Mouse (Mus musculus) liver, embryonic 11.5 days (tissue): ENCODE results near the gene F12. TPM values are rescaled to one million over a fixed set of nuclear protein-coding genes. Genes with fewer than 3 reads are reported as not detected.

ENCODE experiments used
- ATAC-seq: fragments of 200-750 bp; cut with Nextera tagmentation; replicated peaks from 2 replicates; pipeline ENCODE4 v1.8.0; 2017; ENCODE audit warnings: moderate number of reproducible peaks, mild to moderate bottlenecking, moderate TSS enrichment, moderate library complexity; ENCODE audit not compliant: low FRiP score
- DNase-seq: peaks from one replicate; pipeline ENCODE4 v3.0.0-alpha.2; 2017; ENCODE audit warnings: low spot score
- H3K27ac ChIP-seq: fragments of 300-500 bp; sonication (generic); 2 replicates; pipeline ENCODE4 v1.5.1; 2014; ENCODE audit warnings: mild to moderate bottlenecking, low read depth, low read length, control low read depth
- H3K27me3 ChIP-seq: fragments of 300-500 bp; sonication (generic); replicated peaks from 2 replicates; pipeline ENCODE4 v1.6.1; 2014; ENCODE audit warnings: low read length, mixed read lengths; ENCODE audit not compliant: control insufficient read depth, insufficient read depth
- H3K36me3 ChIP-seq: fragments of 300-500 bp; sonication (generic); 2 replicates; pipeline ENCODE4 v1.6.1; 2014; ENCODE audit warnings: mild to moderate bottlenecking, low read length, moderate library complexity, mixed read lengths; ENCODE audit not compliant: control insufficient read depth, insufficient read depth
- H3K4me1 ChIP-seq: fragments of 300-500 bp; sonication (generic); replicated peaks from 2 replicates; pipeline ENCODE4 v1.6.1; 2014; ENCODE audit warnings: low read length, mixed read lengths; ENCODE audit not compliant: control insufficient read depth, insufficient read depth
- H3K4me2 ChIP-seq: fragments of 300-500 bp; sonication (generic); 2 replicates; pipeline ENCODE4 v1.6.1; 2014; ENCODE audit warnings: mild to moderate bottlenecking, control low read depth, moderate library complexity
- H3K4me3 ChIP-seq: fragments of 300-500 bp; sonication (generic); 2 replicates; pipeline ENCODE4 v1.5.1; 2014; ENCODE audit warnings: low read depth, low read length, control low read depth
- H3K9ac ChIP-seq: fragments of 300-500 bp; sonication (generic); 2 replicates; pipeline ENCODE4 v1.6.1; 2014; ENCODE audit warnings: low read depth, low read length, control low read depth
- H3K9me3 ChIP-seq: fragments of 300-500 bp; sonication (generic); 2 replicates; pipeline ENCODE4 v1.6.1; 2016; ENCODE audit warnings: low read length, inconsistent platforms, mixed read lengths; ENCODE audit not compliant: control insufficient read depth
- WGBS: fragments of 180-500 bp; shearing (Covaris S2); extraction: QIAGEN DNeasy Blood & Tissue Kit; methylation state at CpG from one replicate; pipeline ENCODE4 v1.1.7; 2014; 5-methylcytosine and 5-hydroxymethylcytosine counted together
- polyA plus RNA-seq: library from polyadenylated mRNA; unstranded; fragments of >200 nt; fragmentation: Nextera tagmentation; extraction: Ambion mirVana; gene quantifications from 2 replicates; pipeline ENCODE4 v1.2.1, GENCODE M21; 2014

F12 gene
- polyA plus RNA-seq, 1 experiment from 2014 or later = 62.3 TPM

GRCm38 (mm10) chr13:55412643-55413307 is 13.8 kb downstream of the F12 start:
- ATAC-seq (no peak), DNase-seq (no peak)
- Histone ChIP-seq H3K9ac (no peak overlapping the region), H3K36me3 (no peaks in the 10 kb centered on the region), H3K4me3 (no peak overlapping the region), H3K9me3 (no peaks in the 10 kb centered on the region), H3K4me2 (no peak overlapping the region), H3K27ac (no peak overlapping the region), H3K4me1 (no peaks in the 10 kb centered on the region; the same call in 1 of the 2 replicates), H3K27me3 (peaks cover 62% of the 10 kb centered on the region)
- WGBS = 75% methylated on average over 13 of the region's 13 CpGs

GRCm38 (mm10) chr13:55411826-55412225 is 14.8 kb downstream of the F12 start:
- WGBS = 55% methylated on average over 7 of the region's 7 CpGs
- no peaks in the 10 kb centered on the region for H3K36me3 ChIP-seq
- no peak overlapping the region for H3K9ac ChIP-seq
- H3K9me3 ChIP-seq = no peaks in the 10 kb centered on the region
- H3K4me1 ChIP-seq = no peaks in the 10 kb centered on the region; the same call in 1 of the 2 replicates
- ATAC-seq (no peak), DNase-seq (no peak)
- peaks cover 66% of the 10 kb centered on the region for H3K27me3 ChIP-seq
- H3K27ac ChIP-seq = no peak overlapping the region
- no peak overlapping the region for H3K4me2 ChIP-seq
- H3K4me3 ChIP-seq = no peak overlapping the region

DNA sequence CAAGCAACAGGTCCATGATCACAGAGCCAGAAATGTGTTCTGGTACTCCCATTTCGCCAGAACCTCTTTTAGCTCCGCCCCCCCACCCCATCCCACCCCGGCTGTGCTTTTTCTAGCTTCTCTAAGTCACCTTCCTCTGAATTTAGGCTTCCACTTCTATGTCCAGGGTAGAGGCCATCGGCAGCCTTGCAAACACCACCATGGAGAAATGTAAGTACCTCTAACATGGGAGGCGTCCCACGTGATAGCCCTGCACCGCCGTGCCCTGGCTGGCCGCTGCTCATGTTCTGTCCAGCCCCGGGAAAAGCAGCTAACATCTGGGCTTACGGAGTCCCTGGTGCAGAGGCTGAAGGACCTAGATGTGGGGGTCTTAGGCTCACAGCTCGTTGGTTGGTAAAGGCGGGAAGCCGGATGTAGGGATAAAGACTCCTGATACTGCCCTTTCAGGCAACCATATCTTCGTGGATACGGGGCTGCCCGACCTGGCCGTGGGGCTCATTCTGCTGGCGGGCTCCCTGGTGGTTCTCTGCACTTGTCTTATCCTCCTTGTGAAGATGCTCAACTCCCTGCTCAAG is 18.0 kb downstream of the F12 start:
- no peak overlapping the region for H3K27ac ChIP-seq
- no peak overlapping the region for H3K4me2 ChIP-seq
- DNase-seq (no peak), ATAC-seq (no peak)
- no peak overlapping the region for H3K9ac ChIP-seq
- H3K4me3 ChIP-seq = no peak overlapping the region
- H3K9me3 ChIP-seq = no peaks in the 10 kb centered on the region
- 73% methylated on average over 19 of the region's 19 CpGs for WGBS
- H3K4me1 ChIP-seq = no peaks in the 10 kb centered on the region; the same call in 1 of the 2 replicates
- H3K36me3 ChIP-seq = no peaks in the 10 kb centered on the region
- H3K27me3 ChIP-seq = peaks cover 65% of the 10 kb centered on the region

- no peaks in the 10 kb centered on the region for H3K4me1 ChIP-seq
- WGBS = 71% methylated on average over 4 of the region's 4 CpGs
Measured at GRCm38 (mm10) chr13:55407341-55407740, 19.3 kb downstream of the F12 start.

GRCm38 (mm10) chr13:55405783-55406390 is 20.7 kb downstream of the F12 start:
- Histone ChIP-seq H3K9ac (no peak overlapping the region), H3K4me1 (no peaks in the 10 kb centered on the region), H3K4me3 (no peak overlapping the region), H3K9me3 (no peaks in the 10 kb centered on the region), H3K4me2 (no peak overlapping the region), H3K27me3 (peaks cover 44% of the 10 kb centered on the region), H3K27ac (no peak overlapping the region), H3K36me3 (no peaks in the 10 kb centered on the region)
- DNase-seq = no peak
- ATAC-seq = no peak
- WGBS = 47% methylated on average over 13 of the region's 13 CpGs

More at GRCm38 (mm10) chr13:55407341-55407740, 19.3 kb downstream of the F12 start:
- Histone ChIP-seq H3K4me2 (no peak overlapping the region), H3K27ac (no peak overlapping the region), H3K36me3 (no peaks in the 10 kb centered on the region), H3K4me3 (no peak overlapping the region), H3K9ac (no peak overlapping the region), H3K27me3 (peaks cover 55% of the 10 kb centered on the region), H3K9me3 (no peaks in the 10 kb centered on the region)
- DNase-seq (no peak), ATAC-seq (no peak)

DNA sequence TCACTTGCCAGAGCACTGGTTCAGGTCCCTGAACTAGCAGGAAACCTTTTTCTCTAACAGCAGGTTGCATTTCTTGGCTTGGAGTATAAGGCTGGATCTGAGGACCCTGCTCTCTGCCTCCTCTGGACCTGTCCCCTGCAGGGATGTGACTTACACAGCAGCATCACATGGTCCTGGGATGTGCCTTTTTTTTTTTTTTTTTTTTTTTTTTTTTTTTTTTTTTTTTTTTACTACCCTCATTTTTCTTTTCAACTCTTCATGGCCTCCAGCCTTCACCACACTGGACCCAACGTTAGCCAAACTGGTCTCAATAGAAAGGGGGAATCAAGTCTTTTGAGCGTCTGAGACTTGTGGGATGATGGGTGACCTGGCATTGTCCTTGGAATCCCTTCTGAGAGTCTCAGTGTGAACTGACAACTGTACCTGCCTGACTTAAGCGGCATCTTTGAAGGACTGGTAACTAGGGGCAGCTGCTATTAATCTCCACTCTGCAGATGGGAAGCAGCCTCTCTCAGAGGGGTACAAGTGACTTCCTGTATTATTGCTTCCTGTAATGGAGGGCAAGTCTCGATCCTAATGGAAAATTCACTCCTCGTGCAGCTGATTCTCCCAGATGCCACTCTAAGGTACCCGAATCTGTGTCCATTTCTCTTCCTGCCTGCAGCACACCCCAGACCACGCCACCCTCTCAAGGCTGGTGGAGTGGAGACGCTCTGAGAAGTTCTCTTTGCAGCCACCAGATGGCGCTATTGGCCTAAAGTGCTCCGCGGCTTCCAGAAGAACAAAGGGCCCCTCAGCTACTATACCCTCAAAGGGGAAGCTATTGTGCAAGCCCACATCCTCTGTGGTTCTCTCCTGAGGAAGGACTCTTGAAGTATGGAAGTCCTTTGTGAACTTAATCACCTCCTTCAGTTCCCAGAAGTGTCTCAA is 21.5 kb downstream of the F12 start:
- no peaks in the 10 kb centered on the region for H3K36me3 ChIP-seq
- no peak overlapping the region for H3K9ac ChIP-seq
- no peak overlapping the region for H3K4me3 ChIP-seq
- H3K27ac ChIP-seq = no peak overlapping the region
- peaks cover 49% of the 10 kb centered on the region for H3K27me3 ChIP-seq
- 11% methylated on average over 11 of the region's 11 CpGs for WGBS
- no peaks in the 10 kb centered on the region for H3K4me1 ChIP-seq
- no peaks in the 10 kb centered on the region for H3K9me3 ChIP-seq
- ATAC-seq (peak; percentile 68), DNase-seq (peak; percentile 77)
- no peak overlapping the region for H3K4me2 ChIP-seq

- peaks cover 46% of the 10 kb centered on the region for H3K27me3 ChIP-seq
- H3K4me1 ChIP-seq = no peaks in the 10 kb centered on the region
- DNase-seq (no peak), ATAC-seq (no peak)
- H3K9ac ChIP-seq = no peak overlapping the region
- no peak overlapping the region for H3K27ac ChIP-seq
- no peak overlapping the region for H3K4me3 ChIP-seq
- H3K4me2 ChIP-seq = no peak overlapping the region
- H3K36me3 ChIP-seq = no peaks in the 10 kb centered on the region
- WGBS = 63% methylated on average over 15 of the region's 15 CpGs
- H3K9me3 ChIP-seq = no peaks in the 10 kb centered on the region
Measured at GRCm38 (mm10) chr13:55403935-55404852, 22.4 kb downstream of the F12 start.

DNA sequence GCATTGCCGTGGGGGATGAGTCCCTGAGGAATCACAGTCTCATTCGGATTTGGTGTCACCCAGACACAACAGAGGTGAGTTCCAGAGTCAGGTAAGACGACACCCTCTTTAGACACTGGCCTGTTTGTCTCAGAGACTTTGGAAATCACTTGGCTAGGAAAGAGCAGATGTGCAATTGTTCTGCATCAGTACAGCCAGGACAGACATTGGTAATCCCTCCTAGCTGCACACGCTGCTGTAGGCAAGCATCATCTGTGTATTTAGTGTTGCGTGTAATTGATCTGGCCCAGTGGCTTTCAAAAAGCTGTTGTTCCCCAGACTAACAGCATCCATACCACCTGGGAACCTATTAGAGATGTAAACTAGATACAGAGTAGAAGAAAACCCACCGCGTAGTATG is 23.3 kb downstream of the F12 start:
- H3K36me3 ChIP-seq = no peaks in the 10 kb centered on the region
- H3K9ac ChIP-seq = no peak overlapping the region
- H3K27ac ChIP-seq = no peak overlapping the region
- H3K4me3 ChIP-seq = no peak overlapping the region
- H3K4me1 ChIP-seq = no peaks in the 10 kb centered on the region
- H3K4me2 ChIP-seq = no peak overlapping the region
- 78% methylated on average over 7 of the region's 7 CpGs for WGBS
- ATAC-seq = no peak
- H3K9me3 ChIP-seq = no peaks in the 10 kb centered on the region
- peaks cover 37% of the 10 kb centered on the region for H3K27me3 ChIP-seq
- DNase-seq = no peak
